Mouse (Mus musculus): ENCODE data around the gene Lmx1b.

DNA sequence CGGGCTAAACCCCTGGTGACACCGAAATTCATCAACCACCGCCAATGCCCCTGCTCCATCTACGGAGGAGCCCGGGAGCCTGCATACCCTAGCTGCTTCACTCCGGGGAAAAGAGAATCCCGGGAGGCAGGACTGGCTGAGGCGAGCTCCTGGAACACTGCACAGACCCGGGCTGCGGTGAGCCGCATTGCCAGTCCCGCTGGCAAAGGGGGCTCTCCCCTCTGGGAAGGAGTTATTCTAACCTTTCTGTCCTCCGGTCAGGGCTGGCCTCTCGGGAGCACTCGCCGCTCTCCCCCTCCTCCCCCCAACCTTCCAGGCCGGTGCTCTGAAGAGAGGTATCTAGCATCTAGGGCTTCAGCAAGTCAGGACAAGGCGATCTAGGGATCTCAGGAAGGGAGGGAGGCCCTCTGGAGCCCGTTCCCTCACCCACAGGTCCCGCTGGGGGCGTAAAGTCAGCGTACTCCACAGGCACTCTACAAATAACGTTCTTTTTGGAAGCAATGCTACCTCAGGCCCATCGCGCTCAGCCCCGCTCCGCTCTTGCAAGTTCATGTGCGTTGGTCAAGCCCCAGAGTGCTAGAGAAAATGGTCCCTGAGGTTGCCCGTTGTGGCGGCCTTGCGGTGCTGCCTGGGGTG is 8.5 kb downstream of the Lmx1b start:
- no peak for TF ChIP-seq CTCF (IDR thresholded peaks at IDR 0.05; ENCODE audit: low read depth, low read length)
- no peak for TF ChIP-seq GATA2 (IDR thresholded peaks at IDR 0.05; ENCODE audit: borderline replicate concordance, low read depth, low read length)
- no peak for TF ChIP-seq GATA1 (IDR thresholded peaks at IDR 0.05; ENCODE audit: borderline replicate concordance, low read length)
- TF ChIP-seq POLR2AphosphoS5 (IDR thresholded peaks at IDR 0.05; ENCODE audit: insufficient replicate concordance, low read depth, low read length) = no peak
